Mouse (Mus musculus) T-cell, adult 2 months (primary cell): ENCODE measurements around the gene Htt.
A peak's percentile ranks its signal among the peaks of the same experiment; 100 is the strongest.

Experiments used
- DNase-seq: peaks from one replicate; pipeline ENCODE4 v3.0.0; 2022; ENCODE audit warnings: low spot score

Htt gene

DNA sequence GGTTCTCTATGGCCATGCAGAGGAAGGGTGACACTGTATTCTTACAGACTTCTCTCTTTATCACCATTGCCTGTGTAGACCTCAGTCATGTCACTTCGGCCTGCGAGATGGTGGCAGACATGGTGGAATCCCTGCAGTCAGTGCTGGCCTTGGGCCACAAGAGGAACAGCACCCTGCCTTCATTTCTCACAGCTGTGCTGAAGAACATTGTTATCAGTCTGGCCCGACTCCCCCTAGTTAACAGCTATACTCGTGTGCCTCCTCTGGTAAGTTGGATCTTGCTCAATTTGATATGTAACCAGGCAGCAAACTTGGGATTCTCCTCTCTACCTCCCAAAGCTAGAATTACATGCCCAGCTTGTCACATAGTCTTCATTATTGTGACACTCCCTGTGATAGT lies 127.7 kb downstream of the Htt start:
- DNase-seq = no peak

DNA sequence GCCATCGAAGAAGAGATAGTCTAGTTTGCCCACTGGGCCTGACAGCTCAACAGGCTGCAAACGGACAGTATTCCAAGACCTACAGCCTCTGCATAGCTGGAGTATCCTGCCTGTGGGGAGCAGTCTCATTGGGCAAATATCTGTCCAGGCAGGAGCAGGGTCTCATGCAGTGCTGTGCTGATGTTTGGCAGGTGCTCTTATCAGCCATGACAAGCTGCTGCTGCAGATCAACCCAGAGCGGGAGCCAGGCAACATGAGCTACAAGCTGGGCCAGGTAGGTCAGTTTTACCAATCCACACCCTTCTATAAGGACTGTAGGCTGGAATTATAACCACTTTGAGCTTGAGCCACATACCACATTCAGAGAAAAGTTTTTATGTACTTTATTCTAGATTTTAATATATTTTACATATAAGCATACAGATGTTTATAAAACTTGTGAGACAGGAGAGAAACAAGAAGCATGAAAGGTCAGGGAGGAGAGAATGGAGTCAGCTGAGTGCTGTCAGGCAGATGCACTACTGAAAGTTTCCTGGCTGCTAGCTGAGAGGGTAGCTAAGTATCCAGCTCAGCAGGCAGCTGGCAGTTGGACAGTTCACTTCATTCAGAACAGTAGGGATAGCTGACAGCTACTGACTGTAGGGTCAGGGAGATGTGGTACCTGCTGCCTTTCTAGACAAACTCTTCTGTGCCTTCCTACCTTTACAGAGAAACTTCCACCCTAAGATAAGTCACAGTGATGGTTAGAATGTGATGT lies 135.3 kb downstream of the Htt start:
- DNase-seq = no peak

- no peak for DNase-seq
Measured at GRCm38 (mm10) chr5:34899787-34900469, 138.4 kb downstream of the Htt start.

DNA sequence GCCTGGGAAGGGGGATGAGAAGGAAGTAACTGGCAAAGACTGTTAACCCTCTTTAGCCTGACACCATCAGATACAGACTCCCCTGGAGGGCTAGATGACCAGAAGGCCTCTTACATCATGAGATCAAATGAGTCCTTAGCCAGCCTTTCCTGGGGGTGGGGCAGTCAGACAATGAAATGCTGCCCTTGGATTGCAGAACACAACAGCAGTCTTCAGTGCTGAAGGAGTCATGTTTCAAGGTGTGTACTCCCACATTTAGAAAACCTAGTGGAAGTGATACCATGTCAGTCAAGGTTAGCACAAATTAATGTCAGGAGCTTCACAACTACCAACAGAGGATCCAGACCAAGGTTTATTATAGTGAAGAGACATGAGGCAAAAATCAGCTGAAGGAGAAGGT lies 140.8 kb downstream of the Htt start:
- DNase-seq = no peak

- no peak for DNase-seq
Measured at GRCm38 (mm10) chr5:34902811-34903385, 141.4 kb downstream of the Htt start.

DNA sequence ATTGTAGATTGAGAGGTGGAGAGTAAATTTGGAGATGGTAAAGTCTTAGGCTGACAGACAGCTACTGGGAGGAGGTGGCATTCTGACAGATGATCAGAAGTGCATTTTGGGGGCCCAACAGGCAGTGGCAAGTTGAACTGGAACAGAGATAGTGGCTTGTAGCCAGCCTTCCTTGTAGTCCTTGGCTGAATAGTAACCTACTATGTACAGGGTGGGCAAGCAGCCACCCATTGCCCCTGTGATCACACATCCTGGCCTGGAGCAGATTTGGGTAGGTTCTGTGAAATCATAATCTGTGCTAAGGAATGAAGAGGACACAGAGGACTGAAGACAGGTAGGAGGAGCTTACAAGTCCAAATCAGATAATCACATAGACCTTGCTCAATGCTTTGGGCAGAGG lies 142.9 kb downstream of the Htt start:
- no peak for DNase-seq

DNA sequence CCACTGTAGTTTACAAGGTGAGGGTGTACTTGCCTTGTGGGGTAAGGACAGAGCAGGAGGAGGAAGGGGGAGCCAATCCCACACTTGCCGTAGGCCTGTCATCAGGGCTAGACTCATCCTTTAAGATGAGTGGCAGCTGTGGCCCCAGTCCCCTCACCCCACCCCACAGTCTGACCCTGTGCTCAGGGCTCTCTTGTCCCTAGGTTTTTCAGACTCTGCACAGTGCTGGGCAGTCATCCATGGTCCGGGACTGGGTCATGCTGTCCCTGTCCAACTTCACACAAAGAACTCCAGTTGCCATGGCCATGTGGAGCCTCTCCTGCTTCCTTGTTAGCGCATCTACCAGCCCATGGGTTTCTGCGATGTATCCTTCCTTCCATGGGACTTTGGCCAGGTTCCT lies 145.7 kb downstream of the Htt start:
- no peak for DNase-seq

GRCm38 (mm10) chr5:34907910-34908725 lies 146.6 kb downstream of the Htt start, which contains the start of gene Msantd1:
Msantd1 (plus strand) TSS chr5:34908012.
- DNase-seq = no peak

- no peak for DNase-seq
Measured at GRCm38 (mm10) chr5:34908726-34909633, 147.4 kb downstream of the Htt start.

DNA sequence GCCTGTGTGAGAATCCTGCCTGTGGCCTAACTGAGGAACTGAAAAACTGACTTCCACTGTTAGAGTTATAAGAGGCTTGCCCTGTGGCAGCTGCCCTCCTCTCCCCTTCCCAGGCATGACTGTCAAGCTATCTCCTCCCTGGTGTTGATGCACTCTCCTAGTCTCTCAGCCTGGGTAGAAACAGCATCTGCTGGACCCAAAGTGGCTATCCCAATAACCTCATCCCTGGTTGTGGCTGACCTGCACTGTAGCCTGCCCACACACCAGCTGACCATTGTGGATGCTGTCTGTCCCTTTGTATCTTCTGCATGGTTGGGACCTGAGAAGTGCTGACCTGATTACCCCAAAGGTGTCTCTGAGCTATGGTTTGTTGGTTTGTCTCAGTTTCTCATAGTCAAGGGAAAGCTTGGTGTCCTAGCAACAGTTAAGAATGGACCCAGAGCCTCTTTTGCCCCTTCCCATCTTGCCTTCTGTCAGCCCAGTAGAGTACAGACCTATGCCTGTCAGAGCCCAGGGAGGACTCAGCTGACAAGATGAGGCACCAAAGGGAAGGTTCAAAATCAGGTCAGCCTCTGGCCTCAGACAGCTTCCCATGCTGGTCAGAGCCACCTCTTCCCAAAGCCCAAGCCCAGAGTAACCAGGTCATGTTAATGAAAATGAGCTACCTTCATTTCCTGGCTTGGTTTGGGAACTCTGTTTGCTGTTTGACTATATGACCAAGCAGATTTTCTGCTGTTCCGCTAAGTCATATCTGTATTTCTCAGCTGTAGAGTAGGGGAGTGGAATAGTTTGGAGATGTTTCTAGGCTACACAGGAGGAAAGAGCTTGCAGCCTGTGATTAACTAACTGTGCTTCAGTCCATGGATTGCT lies 148.3 kb downstream of the Htt start:
- DNase-seq = no peak

GRCm38 (mm10) chr5:34910504-34910815 lies 148.9 kb downstream of the Htt start:
- no peak for DNase-seq

DNA sequence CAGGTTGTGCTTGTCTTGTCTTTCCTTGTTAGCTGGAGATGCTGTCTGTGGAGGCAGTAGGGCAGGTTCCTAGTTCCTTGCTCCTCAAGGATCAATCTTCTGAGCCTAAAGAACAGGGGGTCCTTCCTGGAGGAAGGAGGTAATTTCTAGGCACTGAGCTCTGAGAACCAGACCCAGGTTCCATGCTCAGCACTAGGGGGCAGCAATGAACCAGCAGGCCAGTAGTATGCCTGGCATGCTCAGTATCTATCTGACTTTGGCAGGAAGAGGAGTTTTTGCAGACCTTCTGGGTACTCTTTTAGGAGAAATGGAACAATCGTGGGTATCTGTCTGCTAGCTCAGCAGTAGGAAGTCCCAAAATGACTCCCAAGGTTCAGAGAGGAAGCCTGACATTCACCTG lies 154.3 kb downstream of the Htt start:
- DNase-seq = peak; percentile 41

DNA sequence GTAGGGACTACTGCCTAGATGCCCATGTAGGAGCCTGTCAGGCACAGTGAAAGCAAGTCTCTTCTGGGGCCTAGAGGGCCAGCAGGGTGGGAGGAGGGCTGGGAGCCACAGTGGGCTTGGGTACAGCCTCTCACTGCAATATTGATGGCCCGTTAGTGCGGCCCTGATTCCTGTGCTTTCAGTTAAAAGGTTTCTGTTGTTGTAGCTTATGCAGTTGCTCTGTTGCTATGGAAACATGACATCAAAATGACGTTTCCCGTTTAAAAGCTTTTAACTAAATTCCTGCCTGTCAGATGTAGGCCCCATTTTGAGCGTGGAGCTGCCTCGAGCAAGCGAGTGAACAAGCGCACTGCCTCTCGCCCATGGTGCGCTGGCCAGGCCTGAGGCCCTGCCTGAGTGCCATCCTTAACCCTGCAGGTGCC lies 155.7 kb downstream of the Htt start:
- DNase-seq = no peak

- DNase-seq = no peak
Measured at GRCm38 (mm10) chr5:34918785-34919184, 157.2 kb downstream of the Htt start.

- no peak for DNase-seq
Measured at GRCm38 (mm10) chr5:34922531-34922930, 161.0 kb downstream of the Htt start.

DNA sequence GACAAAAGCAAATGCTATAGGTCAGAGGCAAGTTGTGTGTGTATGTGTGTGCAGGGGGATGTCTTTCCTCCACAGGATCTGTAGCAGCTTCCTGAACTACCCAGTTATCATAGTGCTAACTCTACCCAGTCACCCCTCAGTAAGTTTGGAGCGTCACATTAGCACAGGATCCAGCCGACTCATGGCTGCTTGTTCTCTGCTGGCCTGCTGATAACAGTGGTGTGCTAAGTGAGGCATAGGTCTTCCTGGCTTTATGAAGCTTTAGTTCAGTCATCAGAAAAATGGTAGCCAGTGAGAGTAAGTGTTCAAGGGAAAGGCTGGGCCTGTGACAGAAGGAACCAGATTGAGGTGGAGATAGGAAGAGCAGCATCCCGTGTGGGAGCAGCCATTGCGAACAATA lies 162.4 kb downstream of the Htt start:
- DNase-seq = no peak

GRCm38 (mm10) chr5:34924519-34924918 lies 163.0 kb downstream of the Htt start:
- DNase-seq = no peak

DNA sequence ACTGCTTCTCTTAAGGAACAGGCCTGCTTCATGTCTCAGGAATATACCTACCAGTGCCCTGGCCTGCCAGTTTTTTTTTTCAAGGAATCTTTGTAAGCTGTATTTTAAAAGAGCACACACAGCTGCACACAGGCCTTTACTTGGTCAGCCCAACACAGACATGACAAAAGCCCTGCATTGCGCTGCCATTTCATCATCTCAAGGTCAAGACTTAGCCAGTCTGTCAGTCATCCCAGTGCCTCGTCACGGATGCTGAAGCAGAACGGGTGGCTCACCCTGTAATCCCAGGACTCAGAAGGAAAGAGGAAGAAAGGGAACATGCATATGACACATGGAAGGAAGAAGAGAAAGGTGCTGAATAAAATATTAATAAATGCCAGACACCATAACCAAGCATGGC lies 166.1 kb downstream of the Htt start:
- DNase-seq = no peak

DNA sequence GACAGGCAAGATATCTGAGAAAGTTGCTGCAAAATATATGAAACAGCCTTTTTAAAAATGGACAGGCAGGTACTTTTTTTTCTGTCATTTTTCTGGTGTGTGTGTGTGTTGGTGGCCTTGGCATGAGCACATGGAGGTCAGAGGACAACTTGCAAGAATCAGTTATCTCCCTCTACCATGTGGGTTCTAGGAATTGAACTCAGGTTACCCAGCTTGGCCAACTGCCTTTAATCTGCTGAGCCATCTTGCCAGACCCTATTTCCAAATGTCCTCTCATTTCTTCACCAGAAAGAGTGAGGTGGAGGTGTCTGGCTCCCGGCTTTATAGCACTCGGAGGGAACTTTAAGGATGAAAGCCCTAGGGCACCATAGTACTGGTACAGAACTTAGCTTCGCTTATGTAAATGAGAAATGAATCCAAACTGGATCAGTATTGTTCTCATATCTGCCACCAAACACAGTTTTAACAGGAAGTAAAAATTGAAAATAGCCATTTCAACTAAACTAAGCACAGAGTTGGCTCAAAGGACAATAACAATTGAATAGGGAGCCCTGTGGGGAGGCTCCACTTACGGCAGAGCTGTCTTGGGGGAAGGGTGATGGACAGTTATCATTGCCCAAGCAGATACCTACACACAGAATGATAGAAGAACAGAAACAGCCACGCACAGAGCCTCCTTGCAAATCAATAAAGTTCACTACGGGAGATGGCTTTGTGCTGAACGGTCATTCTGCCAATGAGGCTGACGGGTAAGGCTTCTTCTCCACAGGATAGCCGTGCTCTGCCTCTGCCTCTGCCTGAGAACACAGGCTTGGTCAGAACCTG lies 168.8 kb downstream of the Htt start:
- no peak for DNase-seq

DNA sequence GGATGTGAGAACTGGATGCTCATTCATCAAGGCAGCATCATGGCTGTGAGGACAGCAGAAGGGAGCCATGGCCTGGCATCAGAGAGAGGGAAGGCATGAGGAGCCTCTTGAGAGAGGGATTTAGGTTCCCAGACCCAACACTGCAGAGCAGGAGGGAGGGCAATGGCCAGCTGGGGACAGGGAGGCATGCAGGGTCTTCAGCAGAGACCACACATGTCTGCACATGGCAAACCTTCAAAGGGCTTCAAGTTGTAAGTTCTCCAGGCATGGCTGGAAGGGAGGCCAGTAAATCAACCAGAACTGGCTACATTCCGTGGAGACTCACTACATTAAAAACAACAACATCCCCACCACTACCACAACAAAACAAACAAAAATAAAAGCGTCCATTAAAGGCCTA lies 169.6 kb downstream of the Htt start:
- DNase-seq = no peak
